ENCODE assay signal across 13 mouse cellular contexts in the genomic region with DNA sequence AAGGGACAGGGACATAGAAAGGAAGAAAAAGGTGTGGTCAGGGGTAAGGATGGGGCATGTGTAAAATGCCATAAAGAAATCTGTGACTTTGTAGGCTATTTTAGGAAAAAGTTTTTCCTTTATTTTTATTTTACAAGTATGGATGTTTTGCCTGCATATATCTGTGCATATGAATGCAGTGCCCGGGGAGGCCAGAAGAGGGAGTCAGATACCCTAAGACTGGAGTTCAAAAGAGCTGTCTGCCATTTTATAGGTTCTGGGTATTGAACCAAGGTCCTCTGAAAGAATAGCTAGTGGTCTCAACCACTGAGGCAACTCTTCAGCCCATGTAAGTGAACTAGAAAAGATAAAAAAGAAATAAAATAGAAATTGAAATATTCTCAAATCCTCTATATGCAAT. TPM values are rescaled to one million over a fixed set of nuclear protein-coding genes. Genes with fewer than 3 reads are reported as not detected.
A peak's percentile ranks its signal among the peaks of the same experiment; 100 is the strongest.
DNase-seq lines count a peak whose midpoint lies in the region; ATAC-seq and TF ChIP-seq lines count a peak whose summit lies in the region.
"Had no signal": no experiment of that assay in that cellular context is flagged by ENCODE, and none has a peak within 500 bp of the region (broad histone marks: within the 10 kb centered on the region; RNA-seq: fewer than 3 reads in every experiment).

No protein-coding gene starts in this region.

- DNase-seq in forebrain, postnatal 0 days: no peak
- DNase-seq in forebrain, embryonic 10.5 days (ENCODE audit: extremely low spot score, low spot score): no peak
- peak; percentile 57 for DNase-seq in lung, embryonic 14.5 days
- no peak for DNase-seq in lung, adult 2 months
- DNase-seq in ZHBTc4 (ENCODE audit: low read depth, low spot score): peak; percentile 10
- peak; percentile 68 for DNase-seq in lung, postnatal 36 days
- no peak for DNase-seq in MN1 (ENCODE audit: low spot score)
- DNase-seq in cerebellum, adult 9-11 months: no peak
- DNase-seq: cerebellum, postnatal 25 days; right cerebral cortex, adult 18-20 months had no signal

- no peaks in the 10 kb centered on the region for H3K4me1 ChIP-seq in forebrain, postnatal 0 days (ENCODE audit: insufficient read depth)
- no peaks in the 10 kb centered on the region for H3K4me1 ChIP-seq in forebrain, embryonic 10.5 days
- no peaks in the 10 kb centered on the region for H3K4me1 ChIP-seq in lung, embryonic 14.5 days (ENCODE audit: insufficient read depth)
- no peaks in the 10 kb centered on the region; the same call in 1 of the 2 replicates for H3K4me1 ChIP-seq in lung, adult 2 months (ENCODE audit: control insufficient read depth, insufficient read depth, low read length)
- H3K4me1 ChIP-seq: forebrain, embryonic 13.5 days; liver, embryonic 15.5 days had no signal

- WGBS in forebrain, postnatal 0 days: 74% methylated on average over 1 of the region's 1 CpGs
- 80% methylated on average over 1 of the region's 1 CpGs for WGBS in forebrain, embryonic 10.5 days
- WGBS in lung, embryonic 14.5 days: 40% methylated on average over 1 of the region's 1 CpGs
- 59% methylated on average over 1 of the region's 1 CpGs for WGBS in lung, adult 2 months

- H3K27me3 ChIP-seq in forebrain, postnatal 0 days (ENCODE audit: insufficient read depth, low read length): no peaks in the 10 kb centered on the region
- H3K27me3 ChIP-seq in forebrain, embryonic 10.5 days (ENCODE audit: poor library complexity, severe bottlenecking): no peaks in the 10 kb centered on the region
- H3K27me3 ChIP-seq in lung, embryonic 14.5 days (ENCODE audit: insufficient read depth, low read length): no peaks in the 10 kb centered on the region
- H3K27me3 ChIP-seq: forebrain, embryonic 13.5 days; liver, embryonic 15.5 days had no signal

- no peak overlapping the region for H3K4me3 ChIP-seq in forebrain, postnatal 0 days (ENCODE audit: low read depth, low read length)
- no peak overlapping the region for H3K4me3 ChIP-seq in forebrain, embryonic 10.5 days
- H3K4me3 ChIP-seq in lung, embryonic 14.5 days (ENCODE audit: low read depth, low read length): no peak overlapping the region
- H3K4me3 ChIP-seq in lung, adult 2 months (replicated peaks; ENCODE audit: extremely low read depth, low read depth, low read length): no peak overlapping the region
- H3K4me3 ChIP-seq: forebrain, embryonic 13.5 days; liver, embryonic 15.5 days had no signal

- no peak overlapping the region for H3K9ac ChIP-seq in forebrain, postnatal 0 days
- H3K9ac ChIP-seq in lung, embryonic 14.5 days: no peak overlapping the region
- H3K9ac ChIP-seq: forebrain, embryonic 13.5 days; liver, embryonic 15.5 days had no signal

- H3K9me3 ChIP-seq in forebrain, postnatal 0 days (ENCODE audit: low read length): no peaks in the 10 kb centered on the region
- no peaks in the 10 kb centered on the region for H3K9me3 ChIP-seq in forebrain, embryonic 10.5 days
- H3K9me3 ChIP-seq in lung, embryonic 14.5 days (ENCODE audit: low read depth, low read length): no peaks in the 10 kb centered on the region
- H3K9me3 ChIP-seq: forebrain, embryonic 13.5 days; liver, embryonic 15.5 days had no signal

- no peak overlapping the region for H3K27ac ChIP-seq in forebrain, postnatal 0 days (ENCODE audit: low read depth, low read length)
- no peak overlapping the region for H3K27ac ChIP-seq in forebrain, embryonic 10.5 days
- no peak overlapping the region for H3K27ac ChIP-seq in lung, embryonic 14.5 days (ENCODE audit: low read depth)
- H3K27ac ChIP-seq: forebrain, embryonic 13.5 days; liver, embryonic 15.5 days had no signal

- H3K36me3 ChIP-seq in forebrain, postnatal 0 days (ENCODE audit: insufficient read depth): no peaks in the 10 kb centered on the region
- H3K36me3 ChIP-seq in forebrain, embryonic 10.5 days (replicated peaks): no peaks in the 10 kb centered on the region
- H3K36me3 ChIP-seq in lung, embryonic 14.5 days (ENCODE audit: insufficient read depth): no peaks in the 10 kb centered on the region
- H3K36me3 ChIP-seq: liver, embryonic 15.5 days had no signal

- H3K4me2 ChIP-seq in forebrain, postnatal 0 days (ENCODE audit: low read depth): no peak overlapping the region
- no peak overlapping the region for H3K4me2 ChIP-seq in lung, embryonic 14.5 days
- H3K4me2 ChIP-seq: forebrain, embryonic 13.5 days; liver, embryonic 15.5 days had no signal

- ATAC-seq in forebrain, postnatal 0 days: no peak
- no peak for ATAC-seq in lung, embryonic 14.5 days (ENCODE audit: insufficient read depth)
- ATAC-seq: forebrain, embryonic 13.5 days had no signal

- TF ChIP-seq CTCF in forebrain, postnatal 0 days (IDR thresholded peaks at IDR 0.05; ENCODE audit: low read depth): peak; percentile 22
- peak; percentile 55 for TF ChIP-seq CTCF in lung, embryonic 14.5 days (IDR thresholded peaks at IDR 0.05; ENCODE audit: low read depth)
- TF ChIP-seq CTCF in lung, adult 2 months (IDR thresholded peaks at IDR 0.05; ENCODE audit: insufficient read depth, low read length): no peak

- no peak for TF ChIP-seq POLR2A in lung, adult 2 months (IDR thresholded peaks at IDR 0.05; ENCODE audit: borderline replicate concordance, extremely low read depth, low read depth, low read length)

RNA-seq across cellular contexts. Expression of gene Col4a4, which starts 14.9 kb away (rescaled TPM):
- total RNA-seq in forebrain, postnatal 0 days (2014; rRNA removed): 0.29 and 0.38 TPM in 2 replicates
- polyA plus RNA-seq in forebrain, postnatal 0 days (2015; fragmentation: Nextera tagmentation; extraction: Ambion mirVana): 0.14 and 0.22 TPM in 2 replicates
- polyA plus RNA-seq in forebrain, embryonic 10.5 days (2016; fragmentation: Nextera tagmentation; extraction: Ambion mirVana): 0.05 and 0.06 TPM in 2 replicates
- 8.0 and 8.4 TPM in 2 replicates for polyA plus RNA-seq in lung, embryonic 14.5 days (2014; fragmentation: Nextera tagmentation; extraction: Ambion mirVana)
- 19.2 and 26.5 TPM in 2 replicates for polyA plus RNA-seq in lung, adult 2 months (2012; rRNA removed)
- total RNA-seq: monocyte, adult 5-6 weeks had no signal

RNA-seq across cellular contexts. Expression of gene Col4a3, which starts 15.0 kb away (rescaled TPM):
- total RNA-seq in forebrain, postnatal 0 days (2014; rRNA removed): 0.57 and 0.69 TPM in 2 replicates
- 0.16 and 0.27 TPM in 2 replicates for polyA plus RNA-seq in forebrain, postnatal 0 days (2015; fragmentation: Nextera tagmentation; extraction: Ambion mirVana)
- 0.04 and 0.10 TPM in 2 replicates for polyA plus RNA-seq in forebrain, embryonic 10.5 days (2016; fragmentation: Nextera tagmentation; extraction: Ambion mirVana)
- 3.8 and 4.5 TPM in 2 replicates for polyA plus RNA-seq in lung, embryonic 14.5 days (2014; fragmentation: Nextera tagmentation; extraction: Ambion mirVana)
- polyA plus RNA-seq in lung, adult 2 months (2012; rRNA removed): 43.6 and 64.6 TPM in 2 replicates
- total RNA-seq: monocyte, adult 5-6 weeks had no signal

Comparison
In these comparisons a context has a peak if more than half of its experiments do, and no peak if none do; other contexts are left out.
1. DNase-seq: peak in lung, embryonic 14.5 days (single experiment), ZHBTc4 (single experiment) and lung, postnatal 36 days (single experiment); none in forebrain, postnatal 0 days (single experiment), forebrain, embryonic 10.5 days (single experiment), lung, adult 2 months (single experiment), MN1 (single experiment) and cerebellum, adult 9-11 months (single experiment).